ENCODE assay signal across 11 mouse cellular contexts in the genomic region with DNA sequence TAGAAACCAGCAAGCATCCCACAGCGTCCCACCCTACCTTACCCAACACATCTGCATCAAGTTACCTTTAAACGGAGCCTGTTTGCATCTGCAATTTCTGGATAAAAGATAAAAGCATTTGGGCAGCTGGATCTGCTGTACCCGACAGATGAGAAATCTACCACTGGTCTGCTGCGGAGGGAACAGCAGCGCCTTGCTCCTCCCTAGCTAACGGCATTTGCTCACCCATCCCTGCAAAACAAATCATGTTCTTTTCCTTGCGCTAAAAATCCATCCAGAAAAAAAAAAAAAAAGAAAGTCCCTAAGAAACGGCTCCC. TPM values are rescaled to one million over a fixed set of nuclear protein-coding genes. Genes with fewer than 3 reads are reported as not detected.
DNase-seq lines count a peak whose midpoint lies in the region; ATAC-seq and TF ChIP-seq lines count a peak whose summit lies in the region.
"Had no signal": no experiment of that assay in that cellular context is flagged by ENCODE, and none has a peak within 500 bp of the region (broad histone marks: within the 10 kb centered on the region; RNA-seq: fewer than 3 reads in every experiment).

No protein-coding gene starts in this region.

- DNase-seq in kidney, postnatal 0 days (ENCODE audit: low spot score), result no peak
- DNase-seq in kidney, postnatal 14 days, result no peak
- DNase-seq in forebrain, embryonic 11.5 days (ENCODE audit: low spot score), result no peak
- no peak for DNase-seq in spleen, adult 18-20 months
- DNase-seq: heart, adult 11 months had no signal

- H3K27me3 ChIP-seq in kidney, postnatal 0 days (ENCODE audit: insufficient read depth, low read length), result peaks cover 5% of the 10 kb centered on the region; the same call in 1 of the 2 replicates
- H3K27me3 ChIP-seq in forebrain, embryonic 11.5 days (ENCODE audit: control insufficient read depth, insufficient read depth, low read length), result peaks cover 25% of the 10 kb centered on the region; the same call in 1 of the 2 replicates
- 0 out of 2 replicates have a peak, but pooled peaks cover 3% of the 10 kb centered on the region for H3K27me3 ChIP-seq in intestine, embryonic 16.5 days (replicated peaks; ENCODE audit: control insufficient read depth, insufficient read depth, low read length)
- peaks cover 29% of the 10 kb centered on the region for H3K27me3 ChIP-seq in neural tube, embryonic 12.5 days (replicated peaks)

- H3K4me1 ChIP-seq in kidney, postnatal 0 days (replicated peaks; ENCODE audit: insufficient read depth, low read length), result peaks cover 7% of the 10 kb centered on the region; the same call in 1 of the 2 replicates
- peaks cover 4% of the 10 kb centered on the region for H3K4me1 ChIP-seq in forebrain, embryonic 11.5 days (replicated peaks; ENCODE audit: control insufficient read depth, insufficient read depth, low read length)
- H3K4me1 ChIP-seq in intestine, embryonic 16.5 days (ENCODE audit: control insufficient read depth, insufficient read depth, low read length), result peaks cover 2% of the 10 kb centered on the region; the same call in 1 of the 2 replicates
- H3K4me1 ChIP-seq in neural tube, embryonic 12.5 days, result peaks cover 19% of the 10 kb centered on the region

- H3K27ac ChIP-seq in kidney, postnatal 0 days, result no peak overlapping the region
- no peak overlapping the region for H3K27ac ChIP-seq in forebrain, embryonic 11.5 days (ENCODE audit: low read depth, low read length)
- no peak overlapping the region for H3K27ac ChIP-seq in intestine, embryonic 16.5 days (ENCODE audit: low read length)
- H3K27ac ChIP-seq in neural tube, embryonic 12.5 days, result no peak overlapping the region

- 7% methylated on average over 8 of the region's 8 CpGs for WGBS in kidney, postnatal 0 days
- 8% methylated on average over 8 of the region's 8 CpGs for WGBS in forebrain, embryonic 11.5 days
- 3% methylated on average over 8 of the region's 8 CpGs for WGBS in intestine, embryonic 16.5 days
- WGBS in neural tube, embryonic 12.5 days, result 6% methylated on average over 8 of the region's 8 CpGs

- no peaks in the 10 kb centered on the region for H3K36me3 ChIP-seq in kidney, postnatal 0 days (ENCODE audit: insufficient read depth, low read length)
- H3K36me3 ChIP-seq in forebrain, embryonic 11.5 days (ENCODE audit: control insufficient read depth, insufficient read depth, low read length), result no peaks in the 10 kb centered on the region
- H3K36me3 ChIP-seq in intestine, embryonic 16.5 days (ENCODE audit: control insufficient read depth, insufficient read depth, low read length), result no peaks in the 10 kb centered on the region
- H3K36me3 ChIP-seq in neural tube, embryonic 12.5 days, result no peaks in the 10 kb centered on the region
- H3K36me3 ChIP-seq: G1E had no signal

- peak overlapping the region; percentile 33 for H3K4me3 ChIP-seq in kidney, postnatal 0 days (replicated peaks; ENCODE audit: low read depth, low read length)
- H3K4me3 ChIP-seq in forebrain, embryonic 11.5 days (ENCODE audit: low read depth, low read length), result peak overlapping the region; percentile 45
- peak overlapping the region; percentile 49 for H3K4me3 ChIP-seq in intestine, embryonic 16.5 days (ENCODE audit: low read length)
- H3K4me3 ChIP-seq in neural tube, embryonic 12.5 days, result peak overlapping the region; percentile 46

- ATAC-seq in kidney, postnatal 0 days (replicated peaks; ENCODE audit: low FRiP score, low read depth), result no peak
- ATAC-seq in forebrain, embryonic 11.5 days (replicated peaks; ENCODE audit: low FRiP score), result no peak
- ATAC-seq in intestine, embryonic 16.5 days, result no peak
- no peak for ATAC-seq in neural tube, embryonic 12.5 days (ENCODE audit: low FRiP score, low read depth)
- no peak for ATAC-seq in megakaryocyte, adult 5-6 weeks (ENCODE audit: poor library complexity, severe bottlenecking)
- no peak for ATAC-seq in monocyte, adult 5-6 weeks (replicated peaks; ENCODE audit: insufficient number of reproducible peaks, low FRiP score, low TSS enrichment, poor library complexity, severe bottlenecking)

- H3K4me2 ChIP-seq in kidney, postnatal 0 days (ENCODE audit: low read length), result peak overlapping the region; percentile 84
- H3K4me2 ChIP-seq in forebrain, embryonic 11.5 days (ENCODE audit: low read depth, low read length, severe bottlenecking), result peak overlapping the region; percentile 96
- peak overlapping the region; percentile 82 for H3K4me2 ChIP-seq in intestine, embryonic 16.5 days (ENCODE audit: low read depth, low read length)
- peak overlapping the region; percentile 96 for H3K4me2 ChIP-seq in neural tube, embryonic 12.5 days (replicated peaks)

- no peaks in the 10 kb centered on the region for H3K9me3 ChIP-seq in kidney, postnatal 0 days (replicated peaks; ENCODE audit: low read length)
- H3K9me3 ChIP-seq in forebrain, embryonic 11.5 days (ENCODE audit: control insufficient read depth, low read length), result no peaks in the 10 kb centered on the region
- no peaks in the 10 kb centered on the region for H3K9me3 ChIP-seq in intestine, embryonic 16.5 days (ENCODE audit: control insufficient read depth, low read length)
- no peaks in the 10 kb centered on the region for H3K9me3 ChIP-seq in neural tube, embryonic 12.5 days

- TF ChIP-seq CTCF in kidney, postnatal 0 days (IDR thresholded peaks at IDR 0.05; ENCODE audit: low read depth), result no peak

- no peak overlapping the region for H3K9ac ChIP-seq in kidney, postnatal 0 days (ENCODE audit: low read depth, low read length)
- no peak overlapping the region for H3K9ac ChIP-seq in forebrain, embryonic 11.5 days (ENCODE audit: low read length)
- no peak overlapping the region for H3K9ac ChIP-seq in intestine, embryonic 16.5 days (ENCODE audit: low read depth, low read length)
- 0 out of 2 replicates have a peak overlapping the region, but pooled peaks have one; percentile 54 for H3K9ac ChIP-seq in neural tube, embryonic 12.5 days

RNA-seq across cellular contexts. Expression of a gene that starts 1.0 kb away (rescaled TPM):
- polyA plus RNA-seq in kidney, postnatal 0 days (2015; fragmentation: Nextera tagmentation; extraction: Ambion mirVana), result 0.59 and 0.68 TPM in 2 replicates
- polyA plus RNA-seq in forebrain, embryonic 11.5 days (2014; fragmentation: Nextera tagmentation; extraction: Ambion mirVana), result 2.5 TPM in 2 replicates
- 0.61 and 0.76 TPM in 2 replicates for polyA plus RNA-seq in intestine, embryonic 16.5 days (2015; fragmentation: Nextera tagmentation; extraction: Ambion mirVana)
- polyA plus RNA-seq in neural tube, embryonic 12.5 days (2016; fragmentation: Nextera tagmentation; extraction: Ambion mirVana), result 5.5 and 7.3 TPM in 2 replicates
- 0.59 TPM in 1 of 2 replicates, not detected in the other for total RNA-seq in megakaryocyte, adult 5-6 weeks (2015)
- total RNA-seq in megakaryocyte, adult 5-6 weeks (2017), result 0.16 TPM in 1 of 2 replicates, not detected in the other
- total RNA-seq in monocyte, adult 5-6 weeks (2017), result 0.10 to 1.1 TPM in 2 of 3 replicates, not detected in the other
- polyA plus RNA-seq: G1E; liver, adult 2 months had no signal
